Mouse (Mus musculus): Measurements from ENCODE around the gene Acsf3. TPM values are rescaled to one million over a fixed set of nuclear protein-coding genes. Genes with fewer than 3 reads are reported as not detected.

The Acsf3 gene
- polyA plus RNA-seq, 1 experiment from 2014 or later: 17.4 TPM

- 98% methylated on average over 5 of the region's 5 CpGs for WGBS
- no peaks in the 10 kb centered on the region for H3K9me3 ChIP-seq
- no peak overlapping the region for H3K27ac ChIP-seq
- ATAC-seq (ENCODE audit: low FRiP score): no peak
- no peak overlapping the region for H3K4me2 ChIP-seq
- H3K4me3 ChIP-seq: no peak overlapping the region
- no peak overlapping the region for H3K9ac ChIP-seq
- peaks cover 64% of the 10 kb centered on the region for H3K36me3 ChIP-seq
- H3K27me3 ChIP-seq: no peaks in the 10 kb centered on the region
- H3K4me1 ChIP-seq (replicated peaks): peaks cover 20% of the 10 kb centered on the region
Observed at GRCm38 (mm10) chr8:122789796-122790195, 14.5 kb downstream of the Acsf3 start.

- no peaks in the 10 kb centered on the region for H3K9me3 ChIP-seq
- peaks cover 30% of the 10 kb centered on the region for H3K36me3 ChIP-seq
- H3K4me2 ChIP-seq: no peak overlapping the region
- H3K4me1 ChIP-seq (replicated peaks): peaks cover 25% of the 10 kb centered on the region
- no peaks in the 10 kb centered on the region for H3K27me3 ChIP-seq
- H3K27ac ChIP-seq: peak overlapping the region; percentile 94
- WGBS: 52% methylated on average over 18 of the region's 18 CpGs
- H3K4me3 ChIP-seq: no peak overlapping the region
- peak; percentile 77 for ATAC-seq (ENCODE audit: low FRiP score)
- peak overlapping the region; percentile 60 for H3K9ac ChIP-seq
Observed at GRCm38 (mm10) chr8:122793375-122794174, 18.3 kb downstream of the Acsf3 start.

GRCm38 (mm10) chr8:122794175-122794454, 18.8 kb downstream of the Acsf3 start:
- Histone ChIP-seq H3K4me3 (no peak overlapping the region), H3K4me1 (replicated peaks) (peaks cover 25% of the 10 kb centered on the region), H3K4me2 (no peak overlapping the region), H3K36me3 (peaks cover 24% of the 10 kb centered on the region), H3K9ac (peak overlapping the region; percentile 60), H3K27me3 (no peaks in the 10 kb centered on the region), H3K9me3 (no peaks in the 10 kb centered on the region), H3K27ac (peak overlapping the region; percentile 94)
- 54% methylated on average over 5 of the region's 5 CpGs for WGBS
- ATAC-seq (ENCODE audit: low FRiP score): peak; percentile 49

GRCm38 (mm10) chr8:122803906-122804761, 28.8 kb downstream of the Acsf3 start:
- peak; percentile 88 for ATAC-seq (ENCODE audit: low FRiP score)
- 12% methylated on average over 15 of the region's 15 CpGs for whole genome bisulfite sequencing
- no peak overlapping the region for H3K4me3 ChIP-seq
- no peaks in the 10 kb centered on the region for H3K9me3 ChIP-seq
- H3K27ac ChIP-seq: peak overlapping the region; percentile 96
- peak overlapping the region; percentile 22; the same call in 1 of the 2 replicates for H3K4me2 ChIP-seq
- H3K36me3 ChIP-seq: 0 out of 2 replicates have a peak, but pooled peaks cover 6% of the 10 kb centered on the region
- peaks cover 63% of the 10 kb centered on the region for H3K4me1 ChIP-seq (replicated peaks)
- H3K9ac ChIP-seq: peak overlapping the region; percentile 43
- H3K27me3 ChIP-seq: no peaks in the 10 kb centered on the region

- Histone ChIP-seq H3K9ac (no peak overlapping the region), H3K4me1 (replicated peaks) (peaks cover 68% of the 10 kb centered on the region), H3K9me3 (no peaks in the 10 kb centered on the region), H3K36me3 (no peaks in the 10 kb centered on the region), H3K27ac (peak overlapping the region; percentile 96), H3K4me2 (no peak overlapping the region), H3K4me3 (no peak overlapping the region), H3K27me3 (no peaks in the 10 kb centered on the region)
- 18% methylated on average over 3 of the region's 3 CpGs for WGBS
- peak; percentile 22; the same call in 1 of the 2 replicates for ATAC-seq (ENCODE audit: low FRiP score)
Observed at GRCm38 (mm10) chr8:122805349-122805748, 30.1 kb downstream of the Acsf3 start.

GRCm38 (mm10) chr8:122806956-122807538, 31.8 kb downstream of the Acsf3 start:
- WGBS: 31% methylated on average over 7 of the region's 7 CpGs
- Histone ChIP-seq H3K4me2 (no peak overlapping the region), H3K9ac (peak overlapping the region; percentile 62), H3K27ac (peak overlapping the region; percentile 96), H3K4me3 (no peak overlapping the region), H3K4me1 (replicated peaks) (peaks cover 85% of the 10 kb centered on the region), H3K9me3 (no peaks in the 10 kb centered on the region), H3K36me3 (no peaks in the 10 kb centered on the region), H3K27me3 (no peaks in the 10 kb centered on the region)
- no peak for ATAC-seq (ENCODE audit: low FRiP score)

- ATAC-seq (ENCODE audit: low FRiP score): no peak
- Histone ChIP-seq H3K27me3 (no peaks in the 10 kb centered on the region), H3K9ac (peak overlapping the region; percentile 62; the same call in 1 of the 2 replicates), H3K36me3 (no peaks in the 10 kb centered on the region), H3K9me3 (no peaks in the 10 kb centered on the region), H3K4me2 (no peak overlapping the region), H3K4me3 (no peak overlapping the region), H3K4me1 (replicated peaks) (peaks cover 87% of the 10 kb centered on the region), H3K27ac (peak overlapping the region; percentile 96)
- WGBS: 72% methylated on average over 4 of the region's 4 CpGs
Observed at GRCm38 (mm10) chr8:122807907-122808306, 32.6 kb downstream of the Acsf3 start.

- Histone ChIP-seq H3K4me1 (replicated peaks) (peaks cover 87% of the 10 kb centered on the region), H3K4me2 (no peak overlapping the region), H3K36me3 (peaks cover 18% of the 10 kb centered on the region), H3K9me3 (no peaks in the 10 kb centered on the region), H3K27ac (peak overlapping the region; percentile 91), H3K4me3 (no peak overlapping the region), H3K9ac (0 out of 2 replicates have a peak overlapping the region, but pooled peaks have one; percentile 59), H3K27me3 (no peaks in the 10 kb centered on the region)
- 72% methylated on average over 8 of the region's 8 CpGs for WGBS
- ATAC-seq (ENCODE audit: low FRiP score): no peak
Observed at GRCm38 (mm10) chr8:122810376-122810775, 35.1 kb downstream of the Acsf3 start.

- peaks cover 19% of the 10 kb centered on the region for H3K36me3 ChIP-seq
- H3K27ac ChIP-seq: peak overlapping the region; percentile 91
- peaks cover 79% of the 10 kb centered on the region for H3K4me1 ChIP-seq (replicated peaks)
- peak overlapping the region; percentile 59 for H3K9ac ChIP-seq
- no peak overlapping the region for H3K4me2 ChIP-seq
- H3K27me3 ChIP-seq: no peaks in the 10 kb centered on the region; the same call in 1 of the 2 replicates
- H3K4me3 ChIP-seq: no peak overlapping the region
- 42% methylated on average over 16 of the region's 16 CpGs for WGBS
- peak; percentile 68 for ATAC-seq (ENCODE audit: low FRiP score)
- H3K9me3 ChIP-seq: no peaks in the 10 kb centered on the region
Observed at GRCm38 (mm10) chr8:122811870-122812494, 36.7 kb downstream of the Acsf3 start.

GRCm38 (mm10) chr8:122812610-122813250, 37.4 kb downstream of the Acsf3 start:
- Histone ChIP-seq H3K4me1 (replicated peaks) (peaks cover 79% of the 10 kb centered on the region), H3K9ac (peak overlapping the region; percentile 59; the same call in 1 of the 2 replicates), H3K27me3 (no peaks in the 10 kb centered on the region; the same call in 1 of the 2 replicates), H3K4me2 (no peak overlapping the region), H3K27ac (peak overlapping the region; percentile 91), H3K36me3 (peaks cover 19% of the 10 kb centered on the region), H3K9me3 (no peaks in the 10 kb centered on the region), H3K4me3 (no peak overlapping the region)
- ATAC-seq (ENCODE audit: low FRiP score): no peak
- 75% methylated on average over 14 of the region's 14 CpGs for WGBS

GRCm38 (mm10) chr8:122814608-122815007, 39.3 kb downstream of the Acsf3 start:
- no peak for ATAC-seq (ENCODE audit: low FRiP score)
- Histone ChIP-seq H3K9me3 (no peaks in the 10 kb centered on the region), H3K27me3 (peaks cover 3% of the 10 kb centered on the region; the same call in 1 of the 2 replicates), H3K9ac (peak overlapping the region; percentile 29), H3K4me3 (no peak overlapping the region), H3K36me3 (peaks cover 23% of the 10 kb centered on the region), H3K4me1 (replicated peaks) (peaks cover 76% of the 10 kb centered on the region), H3K4me2 (no peak overlapping the region), H3K27ac (peak overlapping the region; percentile 53; the same call in 1 of the 2 replicates)
- 14% methylated on average over 7 of the region's 7 CpGs for WGBS
